Mouse (Mus musculus): ENCODE measurements around the gene Pik3r6. TPM values are rescaled to one million over a fixed set of nuclear protein-coding genes. Genes with fewer than 3 reads are reported as not detected.

The Pik3r6 gene
- total RNA-seq, 1 experiment from 2014 or later = 13.9 TPM

GRCm38 (mm10) chr11:68561957-68562950 is 59.4 kb downstream of the Pik3r6 start:
- ATAC-seq (replicated peaks; ENCODE audit: insufficient number of reproducible peaks, low FRiP score, low TSS enrichment, poor library complexity, severe bottlenecking) = no peak

- ATAC-seq (replicated peaks; ENCODE audit: insufficient number of reproducible peaks, low FRiP score, low TSS enrichment, poor library complexity, severe bottlenecking) = no peak
Measured at GRCm38 (mm10) chr11:68564356-68565031, 61.7 kb downstream of the Pik3r6 start.

GRCm38 (mm10) chr11:68565032-68565429 is 62.2 kb downstream of the Pik3r6 start:
- ATAC-seq (replicated peaks; ENCODE audit: insufficient number of reproducible peaks, low FRiP score, low TSS enrichment, poor library complexity, severe bottlenecking) = no peak

GRCm38 (mm10) chr11:68566447-68567059 is 63.7 kb downstream of the Pik3r6 start:
- peak; percentile 63; the same call in 1 of the 2 replicates for ATAC-seq (replicated peaks; ENCODE audit: insufficient number of reproducible peaks, low FRiP score, low TSS enrichment, poor library complexity, severe bottlenecking)

- no peak for ATAC-seq (replicated peaks; ENCODE audit: insufficient number of reproducible peaks, low FRiP score, low TSS enrichment, poor library complexity, severe bottlenecking)
Measured at GRCm38 (mm10) chr11:68570861-68571260, 68.0 kb downstream of the Pik3r6 start.

GRCm38 (mm10) chr11:68577076-68577475 is 74.3 kb downstream of the Pik3r6 start:
- no peak for ATAC-seq (replicated peaks; ENCODE audit: insufficient number of reproducible peaks, low FRiP score, low TSS enrichment, poor library complexity, severe bottlenecking)

- no peak for ATAC-seq (replicated peaks; ENCODE audit: insufficient number of reproducible peaks, low FRiP score, low TSS enrichment, poor library complexity, severe bottlenecking)
Measured at GRCm38 (mm10) chr11:68579462-68579881, 76.7 kb downstream of the Pik3r6 start.

- ATAC-seq (replicated peaks; ENCODE audit: insufficient number of reproducible peaks, low FRiP score, low TSS enrichment, poor library complexity, severe bottlenecking) = no peak
Measured at GRCm38 (mm10) chr11:68580566-68580965, 77.7 kb downstream of the Pik3r6 start.

GRCm38 (mm10) chr11:68583225-68583624 is 80.4 kb downstream of the Pik3r6 start:
- ATAC-seq (replicated peaks; ENCODE audit: insufficient number of reproducible peaks, low FRiP score, low TSS enrichment, poor library complexity, severe bottlenecking) = no peak

- ATAC-seq (replicated peaks; ENCODE audit: insufficient number of reproducible peaks, low FRiP score, low TSS enrichment, poor library complexity, severe bottlenecking) = no peak
Measured at GRCm38 (mm10) chr11:68583906-68584480, 81.2 kb downstream of the Pik3r6 start.

- no peak for ATAC-seq (replicated peaks; ENCODE audit: insufficient number of reproducible peaks, low FRiP score, low TSS enrichment, poor library complexity, severe bottlenecking)
Measured at GRCm38 (mm10) chr11:68585890-68586289, 83.1 kb downstream of the Pik3r6 start.

- no peak for ATAC-seq (replicated peaks; ENCODE audit: insufficient number of reproducible peaks, low FRiP score, low TSS enrichment, poor library complexity, severe bottlenecking)
Measured at GRCm38 (mm10) chr11:68586721-68587120, 83.9 kb downstream of the Pik3r6 start, which contains the start of gene Ccdc42. Gene Ccdc42, plus strand, starts transcription at chr11:68587021.

GRCm38 (mm10) chr11:68589055-68589809 is 86.4 kb downstream of the Pik3r6 start:
- ATAC-seq (replicated peaks; ENCODE audit: insufficient number of reproducible peaks, low FRiP score, low TSS enrichment, poor library complexity, severe bottlenecking) = no peak; the same call in 1 of the 2 replicates

- ATAC-seq (replicated peaks; ENCODE audit: insufficient number of reproducible peaks, low FRiP score, low TSS enrichment, poor library complexity, severe bottlenecking) = no peak
Measured at GRCm38 (mm10) chr11:68591708-68592107, 88.9 kb downstream of the Pik3r6 start.

GRCm38 (mm10) chr11:68593247-68593646 is 90.4 kb downstream of the Pik3r6 start:
- no peak for ATAC-seq (replicated peaks; ENCODE audit: insufficient number of reproducible peaks, low FRiP score, low TSS enrichment, poor library complexity, severe bottlenecking)

- ATAC-seq (replicated peaks; ENCODE audit: insufficient number of reproducible peaks, low FRiP score, low TSS enrichment, poor library complexity, severe bottlenecking) = no peak
Measured at GRCm38 (mm10) chr11:68597912-68598311, 95.1 kb downstream of the Pik3r6 start.

- ATAC-seq (replicated peaks; ENCODE audit: insufficient number of reproducible peaks, low FRiP score, low TSS enrichment, poor library complexity, severe bottlenecking) = no peak
Measured at GRCm38 (mm10) chr11:68600551-68601021, 97.8 kb downstream of the Pik3r6 start.

GRCm38 (mm10) chr11:68601486-68601991 is 98.7 kb downstream of the Pik3r6 start:
- no peak for ATAC-seq (replicated peaks; ENCODE audit: insufficient number of reproducible peaks, low FRiP score, low TSS enrichment, poor library complexity, severe bottlenecking)

Measured in monocyte, adult 5-6 weeks (primary cell).